Mouse (Mus musculus) forebrain, postnatal 0 days (tissue): ENCODE data around the gene Mal. TPM values are rescaled to one million over a fixed set of nuclear protein-coding genes. Genes with fewer than 3 reads are reported as not detected.

Source experiments
- ATAC-seq: fragments of 200-750 bp; cut with Nextera tagmentation; 2 replicates; pipeline ENCODE4 v1.8.0; 2017; ENCODE audit warnings: mild to moderate bottlenecking, moderate library complexity
- DNase-seq: peaks from one replicate; pipeline ENCODE4 v3.0.0-alpha.2; 2015
- H3K27ac ChIP-seq: fragments of 300-500 bp; sonication (generic); 2 replicates; pipeline ENCODE4 v1.5.1; 2014; ENCODE audit warnings: low read depth, mild to moderate bottlenecking, antibody characterized with exemption, low read length, moderate library complexity, mixed read lengths
- H3K27me3 ChIP-seq: fragments of 300-500 bp; sonication (generic); 2 replicates; pipeline ENCODE4 v1.6.1; 2014; ENCODE audit warnings: mild to moderate bottlenecking, low read length, mixed read lengths; ENCODE audit not compliant: insufficient read depth
- H3K36me3 ChIP-seq: fragments of 300-500 bp; sonication (generic); 2 replicates; pipeline ENCODE4 v1.6.1; 2014; ENCODE audit warnings: mild to moderate bottlenecking, moderate library complexity; ENCODE audit not compliant: insufficient read depth
- H3K4me1 ChIP-seq: fragments of 300-500 bp; sonication (generic); 2 replicates; pipeline ENCODE4 v1.6.1; 2014; ENCODE audit warnings: antibody characterized with exemption; ENCODE audit not compliant: insufficient read depth
- H3K4me2 ChIP-seq: fragments of 300-500 bp; sonication (generic); 2 replicates; pipeline ENCODE4 v1.6.1; 2014; ENCODE audit warnings: low read depth, mild to moderate bottlenecking, moderate library complexity
- H3K4me3 ChIP-seq: fragments of 300-500 bp; sonication (generic); 2 replicates; pipeline ENCODE4 v1.5.1; 2014; ENCODE audit warnings: low read depth, low read length, mixed read lengths
- H3K9ac ChIP-seq: fragments of 300-500 bp; sonication (generic); 2 replicates; pipeline ENCODE4 v1.6.1; 2014; ENCODE audit warnings: mild to moderate bottlenecking
- H3K9me3 ChIP-seq: fragments of 300-500 bp; sonication (generic); 2 replicates; pipeline ENCODE4 v1.6.1; 2016; ENCODE audit warnings: low read length
- CTCF ChIP-seq: sonication (generic); IDR thresholded peaks from 2 replicates; pipeline ENCODE4 v1.5.1; 2016; ENCODE audit warnings: antibody characterized with exemption, control low read depth, low read depth
- WGBS: fragments of 180-500 bp; shearing (Covaris S2); extraction: QIAGEN DNeasy Blood & Tissue Kit; methylation state at CpG from one replicate; pipeline ENCODE4 v1.1.7; 2014; 5-methylcytosine and 5-hydroxymethylcytosine counted together
- polyA plus RNA-seq: library from polyadenylated mRNA; unstranded; fragments of >200 nt; fragmentation: Nextera tagmentation; extraction: Ambion mirVana; gene quantifications from 2 replicates; pipeline ENCODE4 v1.2.1, GENCODE M21; 2015
- total RNA-seq: library from RNA; depleted of rRNA; stranded (reverse); fragments of >200 nt; gene quantifications from 2 replicates; pipeline ENCODE4 v1.2.3, GENCODE M21; 2014; rRNA removed

Mal gene
- total RNA-seq (2.5 and 2.7 TPM in 2 replicates), polyA plus RNA-seq (1.8 and 2.1 TPM in 2 replicates)

GRCm38 (mm10) chr2:127656086-127656720 lies at the start of gene Mal:
Gene Mal, minus strand, starts transcription at chr2:127656695.
- H3K9me3 ChIP-seq = no peaks in the 10 kb centered on the region
- under 1% methylated on average over 42 of the region's 43 CpGs for WGBS
- H3K4me1 ChIP-seq = no peaks in the 10 kb centered on the region
- peak within 1 kb of the TSS; percentile 37 for H3K4me3 ChIP-seq
- H3K4me2 ChIP-seq = peak within 1 kb of the TSS; percentile 64
- TF ChIP-seq CTCF = no peak; the same call in 1 of the 2 replicates
- DNase-seq (no peak), ATAC-seq (no peak)
- H3K9ac ChIP-seq = no peak within 1 kb of the TSS
- peaks cover 32% of the 10 kb centered on the region for H3K27me3 ChIP-seq
- H3K36me3 ChIP-seq = no peaks in the 10 kb centered on the region
- H3K27ac ChIP-seq = no peak within 1 kb of the TSS

GRCm38 (mm10) chr2:127705267-127705666 lies 48.8 kb upstream of the Mal start:
- DNase-seq (no peak), ATAC-seq (no peak)
- 79% methylated on average over 6 of the region's 6 CpGs for WGBS
- H3K9me3 ChIP-seq = no peaks in the 10 kb centered on the region
- no peak for TF ChIP-seq CTCF
- no peaks in the 10 kb centered on the region for H3K27me3 ChIP-seq
- H3K4me3 ChIP-seq = no peak overlapping the region
- H3K4me2 ChIP-seq = no peak overlapping the region
- no peaks in the 10 kb centered on the region for H3K4me1 ChIP-seq
- no peak overlapping the region for H3K27ac ChIP-seq
- no peaks in the 10 kb centered on the region for H3K36me3 ChIP-seq
- H3K9ac ChIP-seq = no peak overlapping the region

GRCm38 (mm10) chr2:127689239-127689638 lies 32.7 kb upstream of the Mal start:
- Histone ChIP-seq H3K9me3 (no peaks in the 10 kb centered on the region), H3K9ac (no peak overlapping the region), H3K27me3 (no peaks in the 10 kb centered on the region), H3K4me1 (no peaks in the 10 kb centered on the region), H3K4me2 (no peak overlapping the region), H3K36me3 (no peaks in the 10 kb centered on the region), H3K27ac (no peak overlapping the region), H3K4me3 (no peak overlapping the region)
- no peak for TF ChIP-seq CTCF
- ATAC-seq (no peak), DNase-seq (no peak)
- WGBS = 89% methylated on average over 4 of the region's 4 CpGs

- DNase-seq (peak; percentile 78), ATAC-seq (peak; percentile 94)
- Histone ChIP-seq H3K36me3 (no peaks in the 10 kb centered on the region), H3K4me3 (no peak overlapping the region), H3K4me1 (no peaks in the 10 kb centered on the region), H3K27me3 (no peaks in the 10 kb centered on the region), H3K27ac (no peak overlapping the region), H3K9me3 (no peaks in the 10 kb centered on the region), H3K4me2 (no peak overlapping the region), H3K9ac (no peak overlapping the region)
- peak; percentile 88 for TF ChIP-seq CTCF
- WGBS = 37% methylated on average over 12 of the region's 12 CpGs
Measured at GRCm38 (mm10) chr2:127683687-127684331, 27.3 kb upstream of the Mal start.

GRCm38 (mm10) chr2:127667843-127668506 lies 11.5 kb upstream of the Mal start:
- peak; percentile 66 for TF ChIP-seq CTCF
- 25% methylated on average over 2 of the region's 2 CpGs for WGBS

GRCm38 (mm10) chr2:127667015-127667414 lies 10.5 kb upstream of the Mal start:
- no peak overlapping the region for H3K4me3 ChIP-seq
- ATAC-seq = no peak
- no peaks in the 10 kb centered on the region for H3K27me3 ChIP-seq
- H3K9me3 ChIP-seq = no peaks in the 10 kb centered on the region
- H3K4me2 ChIP-seq = no peak overlapping the region
- no peak overlapping the region for H3K27ac ChIP-seq
- no peak for DNase-seq
- no peaks in the 10 kb centered on the region for H3K36me3 ChIP-seq
- no peak overlapping the region for H3K9ac ChIP-seq
- no peaks in the 10 kb centered on the region for H3K4me1 ChIP-seq
- TF ChIP-seq CTCF = no peak

More at GRCm38 (mm10) chr2:127667843-127668506, 11.5 kb upstream of the Mal start:
- no peak overlapping the region for H3K4me2 ChIP-seq
- no peak overlapping the region for H3K4me3 ChIP-seq
- no peaks in the 10 kb centered on the region for H3K4me1 ChIP-seq
- H3K9me3 ChIP-seq = no peaks in the 10 kb centered on the region
- no peaks in the 10 kb centered on the region for H3K27me3 ChIP-seq
- DNase-seq = peak; percentile 45
- H3K27ac ChIP-seq = no peak overlapping the region
- no peaks in the 10 kb centered on the region for H3K36me3 ChIP-seq
- ATAC-seq = no peak; the same call in 1 of the 2 replicates
- H3K9ac ChIP-seq = no peak overlapping the region

- 47% methylated on average over 2 of the region's 2 CpGs for WGBS
- Histone ChIP-seq H3K36me3 (no peaks in the 10 kb centered on the region), H3K4me1 (no peaks in the 10 kb centered on the region), H3K4me2 (no peak overlapping the region), H3K9me3 (no peaks in the 10 kb centered on the region), H3K27me3 (peaks cover 2% of the 10 kb centered on the region), H3K27ac (no peak overlapping the region), H3K4me3 (no peak overlapping the region), H3K9ac (no peak overlapping the region)
- ATAC-seq (no peak), DNase-seq (no peak)
- no peak for TF ChIP-seq CTCF
Measured at GRCm38 (mm10) chr2:127662708-127663107, 6.2 kb upstream of the Mal start.
